Mouse (Mus musculus): Measurements from ENCODE around the gene Angptl7.

Gene Angptl7

GRCm38 (mm10) chr4:148448853-148449245 lies 51.4 kb downstream of the Angptl7 start:
- peak; percentile 50 for DNase-seq (ENCODE audit: low spot score)

GRCm38 (mm10) chr4:148448179-148448852 lies 51.9 kb downstream of the Angptl7 start, which contains the start of gene Mtor:
Mtor (plus strand) TSS chr4:148448611.
- peak; percentile 99 for DNase-seq (ENCODE audit: low spot score)

Measured in embryo, embryonic 10.5 days (tissue).